Comparison of ENCODE assay signal across 22 mouse cellular contexts in the genomic region with DNA sequence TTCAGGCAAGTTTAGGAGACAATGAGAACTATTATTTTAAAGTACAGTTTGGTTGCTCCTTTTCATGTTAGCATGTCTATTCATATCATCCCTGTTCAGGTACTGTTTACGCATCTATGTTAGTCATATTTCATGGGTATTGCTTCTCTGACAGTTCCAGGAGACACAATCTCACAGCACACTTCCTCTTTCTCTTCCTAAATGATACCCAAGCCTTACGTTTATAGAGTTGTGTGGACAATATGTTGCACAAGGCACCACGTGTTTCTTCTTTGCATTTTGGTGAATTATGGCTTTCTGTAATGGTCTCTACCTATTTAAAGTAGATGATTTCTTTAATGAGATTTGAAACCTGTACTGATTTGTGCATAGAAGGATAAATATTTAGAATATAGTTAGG.
A peak's percentile ranks its signal among the peaks of the same experiment; 100 is the strongest.
DNase-seq lines count a peak whose midpoint lies in the region; ATAC-seq and TF ChIP-seq lines count a peak whose summit lies in the region.
"Had no signal": no experiment of that assay in that cellular context is flagged by ENCODE, and none has a peak within 500 bp of the region (broad histone marks: within the 10 kb centered on the region; RNA-seq: fewer than 3 reads in every experiment).

No protein-coding gene starts in this region.

- 84% methylated on average over 3 of the region's 3 CpGs for WGBS in cerebellum, adult 2 months

- TF ChIP-seq CTCF in CH12.LX (conservative IDR thresholded peaks at IDR 0.05 in 1 of 2, IDR thresholded peaks at IDR 0.05 in 1 of 2; ENCODE audit: low read depth in 2 of 2, low read length in 2 of 2), result no peak
- TF ChIP-seq CTCF in cerebellum, adult 2 months (IDR thresholded peaks at IDR 0.05; ENCODE audit: borderline replicate concordance, insufficient read depth, low read depth, low read length), result no peak

- TF ChIP-seq POLR2A in CH12.LX (IDR thresholded peaks at IDR 0.05; ENCODE audit: low read depth, low read length), result no peak
- TF ChIP-seq POLR2A in cerebellum, adult 2 months (IDR thresholded peaks at IDR 0.05; ENCODE audit: borderline replicate concordance, insufficient read depth, low read length), result no peak

- dilution Hi-C loops in CH12.LX (cut with MboI; ENCODE audit: extremely low pct_ligation_motif_present, extremely low pct_unique_long_range_greater_than_20kb, low sequenced_read_pairs), result no loop called here

- no peak for TF ChIP-seq EP300 in CH12.LX (IDR thresholded peaks at IDR 0.05; ENCODE audit: low read length)

- H3K4me1 ChIP-seq in CH12.LX (ENCODE audit: control insufficient read depth in 1 of 2, insufficient read depth in 2 of 2), result peaks cover 0 to 6% of the 10 kb centered on the region in 2 experiments; a peak in 1 of 4 replicates
- no peaks in the 10 kb centered on the region for H3K4me1 ChIP-seq in cerebellum, adult 2 months (ENCODE audit: control insufficient read depth, insufficient read depth, low read length)
- H3K4me1 ChIP-seq: embryonic facial prominence, embryonic 13.5 days; embryonic facial prominence, embryonic 15.5 days; forebrain, embryonic 15.5 days had no signal

- intact Hi-C loops in left cerebral cortex, postnatal 10 days (cut with DNase I), result no loop called here

- no peak overlapping the region for H3K4me2 ChIP-seq in CH12.LX (ENCODE audit: insufficient read depth, low read depth, poor library complexity, severe bottlenecking)
- H3K4me2 ChIP-seq: embryonic facial prominence, embryonic 13.5 days; embryonic facial prominence, embryonic 15.5 days; forebrain, embryonic 13.5 days; forebrain, embryonic 15.5 days had no signal

- no peaks in the 10 kb centered on the region for H3K36me3 ChIP-seq in CH12.LX (replicated peaks in 1 of 2; ENCODE audit: control insufficient read depth in 1 of 2, insufficient read depth in 1 of 2, low read length in 1 of 2)
- H3K36me3 ChIP-seq: embryonic facial prominence, embryonic 13.5 days; embryonic facial prominence, embryonic 15.5 days; forebrain, embryonic 15.5 days had no signal

- in situ Hi-C loops in CH12.LX (cut with MboI; ENCODE audit: low pct_ligation_motif_present, low pct_unique_long_range_greater_than_20kb, low sequenced_read_pairs), result no loop called here

- no peak overlapping the region for H3K4me3 ChIP-seq in CH12.LX (replicated peaks in 1 of 3; ENCODE audit: low read depth in 2 of 3, low read length in 2 of 3, poor library complexity in 1 of 3)
- no peak overlapping the region for H3K4me3 ChIP-seq in cerebellum, adult 2 months (replicated peaks; ENCODE audit: insufficient read depth, low read depth, low read length)
- H3K4me3 ChIP-seq: embryonic facial prominence, embryonic 13.5 days; embryonic facial prominence, embryonic 15.5 days; erythroblast, embryonic 14.5 days; forebrain, embryonic 13.5 days; forebrain, embryonic 15.5 days had no signal

- H3K27me3 ChIP-seq in CH12.LX (replicated peaks), result no peaks in the 10 kb centered on the region
- H3K27me3 ChIP-seq in cerebellum, adult 2 months (ENCODE audit: control insufficient read depth, insufficient read depth, low read length), result no peaks in the 10 kb centered on the region
- H3K27me3 ChIP-seq: embryonic facial prominence, embryonic 13.5 days; embryonic facial prominence, embryonic 15.5 days; forebrain, embryonic 13.5 days; forebrain, embryonic 15.5 days had no signal

- peak; percentile 86 for ATAC-seq in granulocyte monocyte progenitor cell, adult 5-6 weeks (replicated peaks; ENCODE audit: poor library complexity, severe bottlenecking)
- no peak for ATAC-seq in erythroid progenitor cell, adult 5-6 weeks (replicated peaks; ENCODE audit: low FRiP score, poor library complexity, severe bottlenecking)
- ATAC-seq: CD4-positive, CD25-positive, alpha-beta regulatory T cell, adult 4 months; forebrain, embryonic 13.5 days; forebrain, embryonic 15.5 days; forebrain, postnatal 0 days had no signal

- no peak overlapping the region for H3K27ac ChIP-seq in CH12.LX (ENCODE audit: insufficient read depth, low read depth)
- no peak overlapping the region for H3K27ac ChIP-seq in cerebellum, adult 2 months (ENCODE audit: insufficient read depth, low read length)
- H3K27ac ChIP-seq: embryonic facial prominence, embryonic 13.5 days; embryonic facial prominence, embryonic 15.5 days; forebrain, embryonic 13.5 days; forebrain, embryonic 15.5 days had no signal

- H3K79me2 ChIP-seq in CH12.LX (replicated peaks; ENCODE audit: control insufficient read depth, extremely low read depth, insufficient read depth, poor library complexity, severe bottlenecking), result no peaks in the 10 kb centered on the region

- H3K9me3 ChIP-seq in CH12.LX (replicated peaks; ENCODE audit: low read length), result no peaks in the 10 kb centered on the region
- H3K9me3 ChIP-seq: embryonic facial prominence, embryonic 13.5 days; embryonic facial prominence, embryonic 15.5 days; forebrain, embryonic 13.5 days; forebrain, embryonic 15.5 days had no signal

- no peak overlapping the region for H3K9ac ChIP-seq in CH12.LX (ENCODE audit: insufficient read depth, low read depth)
- H3K9ac ChIP-seq: embryonic facial prominence, embryonic 13.5 days; embryonic facial prominence, embryonic 15.5 days; forebrain, embryonic 13.5 days; forebrain, embryonic 15.5 days; forebrain, postnatal 0 days had no signal

- DNase-seq in CH12.LX (ENCODE audit: extremely low read depth), result peak; percentile 25
- DNase-seq in left cerebral cortex, postnatal 10 days (ENCODE audit: extremely low spot score in 1 of 2, low spot score in 2 of 2), result no peak
- no peak for DNase-seq in cerebellum, adult 2 months
- DNase-seq: adrenal gland, adult 2 months; adrenal gland, postnatal 10 days; adrenal gland, postnatal 25 days; B cell, adult 2 months; cerebellum, adult 11 months; cerebellum, adult 18-20 months; cerebellum, adult 9-10 months; cerebellum, postnatal 10 days; cerebellum, postnatal 25 days; embryo, embryonic 11 days; forebrain, postnatal 0 days had no signal

- no peak for TF ChIP-seq RAD21 in CH12.LX (IDR thresholded peaks at IDR 0.05; ENCODE audit: low read depth, low read length)

TF ChIP-seq in CH12.LX, 34 proteins besides CTCF, POLR2A, EP300 and RAD21:
- no peak for TF ChIP-seq HCFC1 (IDR thresholded peaks at IDR 0.05; ENCODE audit: low read depth, low read length)
- no peak for TF ChIP-seq RCOR1 (conservative IDR thresholded peaks at IDR 0.05; ENCODE audit: low read depth, low read length)
- TF ChIP-seq CHD1 (IDR thresholded peaks at IDR 0.05; ENCODE audit: low read depth, low read length), result no peak
- TF ChIP-seq JUN (IDR thresholded peaks at IDR 0.05; ENCODE audit: insufficient read depth, low read depth, low read length), result no peak
- no peak for TF ChIP-seq ZMIZ1 (IDR thresholded peaks at IDR 0.05; ENCODE audit: low read depth, low read length)
- TF ChIP-seq ZNF384 (IDR thresholded peaks at IDR 0.05; ENCODE audit: low read depth, low read length), result no peak
- no peak for TF ChIP-seq GABPA (IDR thresholded peaks at IDR 0.05; ENCODE audit: insufficient replicate concordance, low read depth, low read length)
- TF ChIP-seq MYC (IDR thresholded peaks at IDR 0.05; ENCODE audit: low read depth, low read length), result no peak
- TF ChIP-seq TBP (conservative IDR thresholded peaks at IDR 0.05; ENCODE audit: low read depth, low read length), result no peak
